Mouse (Mus musculus) embryonic fibroblast, embryonic 13.5 days (primary cell): ENCODE data around the gene Mall.

ENCODE experiments used
- CTCF ChIP-seq: IDR thresholded peaks from 2 replicates; pipeline ENCODE4 v1.5.1; 2011; ENCODE audit warnings: mild to moderate bottlenecking, control low read depth, low read length, moderate library complexity, borderline replicate concordance; ENCODE audit not compliant: insufficient read depth
- POLR2A ChIP-seq: IDR thresholded peaks from 2 replicates; pipeline ENCODE4 v1.6.1; 2011; ENCODE audit warnings: low read depth, mild to moderate bottlenecking, control low read depth, low read length, moderate library complexity

DNA sequence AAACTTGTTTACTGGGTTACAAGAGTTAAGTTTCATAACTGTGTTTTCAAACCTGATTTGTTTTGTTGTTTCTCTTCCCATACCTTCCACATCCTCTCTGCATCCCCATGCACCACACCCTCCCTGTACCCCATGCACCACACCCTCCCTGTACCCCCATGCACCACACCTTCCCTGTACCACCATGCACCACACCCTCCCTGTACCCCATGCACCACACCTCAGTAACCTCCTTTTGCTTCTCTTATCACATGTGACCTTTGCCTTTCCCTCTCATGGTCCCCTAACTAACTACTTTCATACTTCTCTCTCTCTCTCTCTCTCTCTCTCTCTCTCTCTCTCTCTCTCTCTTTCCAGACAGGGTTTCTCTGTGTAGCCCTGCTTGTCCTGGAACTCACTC is 62.7 kb downstream of the Mall start:
- no peak for TF ChIP-seq CTCF
- TF ChIP-seq POLR2A = no peak
